Mouse (Mus musculus) adipose tissue, adult 10 weeks (tissue): ENCODE measurements around the gene Gm11985. TPM values are rescaled to one million over a fixed set of nuclear protein-coding genes. Genes with fewer than 3 reads are reported as not detected.

ENCODE experiments used
- polyA plus RNA-seq: library from polyadenylated mRNA; stranded (reverse); fragments of 350-450 nt; fragmentation: Illumina TruSeq; extraction: RNeasy Lipid Tissue Mini Kit (QIAGEN cat#74804); gene quantifications from one replicate; pipeline ENCODE4 v1.2.3, GENCODE M21; 2014; ENCODE audit warnings: low read depth, low replicate concordance

Gene Gm11985
- not detected for polyA plus RNA-seq

GRCm38 (mm10) chr11:7188469-7188868 lies at the start of gene Gm11985:
TSS of gene Gm11985 (minus strand) at chr11:7188569.

GRCm38 (mm10) chr11:7213501-7214341 lies 25.4 kb upstream of the Gm11985 start, which contains the start of gene Igfbp3:
TSS of gene Igfbp3 (minus strand) at chr11:7213923.

GRCm38 (mm10) chr11:7197491-7197941 lies 9.1 kb upstream of the Gm11985 start, which contains the start of gene Igfbp1:
TSS of gene Igfbp1 (plus strand) at chr11:7197782.

Other genes starting within 250 kb of the Gm11985 start
- 0.32 TPM for gene Adcy1, start 125.1 kb downstream of the Gm11985 start, polyA plus RNA-seq
- gene Igfbp1, start 9.2 kb upstream of the Gm11985 start, polyA plus RNA-seq = 1.8 TPM
- gene Igfbp3, start 25.4 kb upstream of the Gm11985 start, polyA plus RNA-seq = 27.8 TPM